Mouse (Mus musculus) thymus, adult 18-20 months (tissue): ENCODE data around the gene Krtap5-4.
"Not testable (repeated sequence)": the region's sequence is repeated elsewhere in the genome, so short reads cannot be mapped to it uniquely, and the experiment has no call there.

ENCODE experiments used
- DNase-seq, 2 experiments: peaks; one replicate each; pipeline ENCODE4 v3.0.0; 2022; ENCODE audit warnings: mixed read lengths in 2 of 2

The Krtap5-4 gene

GRCm38 (mm10) chr7:142303249-142303648 is at the start of gene Krtap5-4:
Krtap5-4 (plus strand) TSS chr7:142303549.
- DNase-seq = no peak

GRCm38 (mm10) chr7:142255517-142255916 is 47.8 kb upstream of the Krtap5-4 start:
- no peak for DNase-seq

GRCm38 (mm10) chr7:142258254-142258653 is 45.1 kb upstream of the Krtap5-4 start, which contains the start of gene Gm2431:
Gm2431 (minus strand) TSS chr7:142258354.
- not testable (repeated sequence) for DNase-seq

- DNase-seq = not testable (repeated sequence)
Measured at GRCm38 (mm10) chr7:142274263-142274662, 29.1 kb upstream of the Krtap5-4 start, which contains the start of gene Gm4559. Gm4559 (minus strand) TSS chr7:142274363.

GRCm38 (mm10) chr7:142278183-142278582 is 25.2 kb upstream of the Krtap5-4 start:
- DNase-seq = peak in 1 of 2 experiments; percentile 6

- DNase-seq = not testable (repeated sequence)
Measured at GRCm38 (mm10) chr7:142279291-142279690, 24.1 kb upstream of the Krtap5-4 start.

- DNase-seq = not testable (repeated sequence)
Measured at GRCm38 (mm10) chr7:142282847-142283246, 20.5 kb upstream of the Krtap5-4 start.

GRCm38 (mm10) chr7:142284023-142284591 is 19.2 kb upstream of the Krtap5-4 start:
- peak; percentile 27 to 42 for DNase-seq

- peak; percentile 54 to 63 for DNase-seq
Measured at GRCm38 (mm10) chr7:142284615-142285080, 18.7 kb upstream of the Krtap5-4 start.

- no peak for DNase-seq
Measured at GRCm38 (mm10) chr7:142285130-142285835, 18.1 kb upstream of the Krtap5-4 start.

GRCm38 (mm10) chr7:142285910-142286612 is 17.3 kb upstream of the Krtap5-4 start:
- DNase-seq = not testable (repeated sequence)

GRCm38 (mm10) chr7:142293851-142294250 is 9.5 kb upstream of the Krtap5-4 start:
- DNase-seq = not testable (repeated sequence)

- no peak for DNase-seq
Measured at GRCm38 (mm10) chr7:142295418-142295817, 7.9 kb upstream of the Krtap5-4 start.

- not testable (repeated sequence) for DNase-seq
Measured at GRCm38 (mm10) chr7:142296108-142296507, 7.2 kb upstream of the Krtap5-4 start.

- DNase-seq = not testable (repeated sequence)
Measured at GRCm38 (mm10) chr7:142297018-142297417, 6.3 kb upstream of the Krtap5-4 start, which contains the start of gene Krtap5-1. Krtap5-1 (minus strand) TSS chr7:142297118.

GRCm38 (mm10) chr7:142303929-142304328 is 580 bp downstream of the Krtap5-4 start:
- DNase-seq = not testable (repeated sequence)

- no peak for DNase-seq
Measured at GRCm38 (mm10) chr7:142314600-142315285, 11.4 kb downstream of the Krtap5-4 start.

- DNase-seq = peak in 1 of 2 experiments; percentile 44
Measured at GRCm38 (mm10) chr7:142316558-142316957, 13.2 kb downstream of the Krtap5-4 start.

- DNase-seq = no peak
Measured at GRCm38 (mm10) chr7:142317216-142317615, 13.9 kb downstream of the Krtap5-4 start.

- no peak for DNase-seq
Measured at GRCm38 (mm10) chr7:142319124-142319523, 15.8 kb downstream of the Krtap5-4 start.

- DNase-seq = no peak
Measured at GRCm38 (mm10) chr7:142320906-142321305, 17.6 kb downstream of the Krtap5-4 start.

GRCm38 (mm10) chr7:142321637-142322306 is 18.4 kb downstream of the Krtap5-4 start:
- not testable (repeated sequence) for DNase-seq
